Mouse (Mus musculus) thymus, adult 2 months (tissue): ENCODE measurements around the gene Frmd4a. TPM values are rescaled to one million over a fixed set of nuclear protein-coding genes. Genes with fewer than 3 reads are reported as not detected.
A peak's percentile ranks its signal among the peaks of the same experiment; 100 is the strongest.

Source experiments
- DNase-seq: peaks from one replicate; pipeline ENCODE4 v3.0.0; 2021
- H3K27ac ChIP-seq: fragments of 200-500 bp; 2 replicates; pipeline ENCODE4 v1.5.1; 2012; ENCODE audit warnings: low read length, control low read depth; ENCODE audit not compliant: control insufficient read depth, insufficient read depth
- H3K27me3 ChIP-seq: fragments of 200-500 bp; 2 replicates; pipeline ENCODE4 v1.6.1; 2012; ENCODE audit warnings: mild to moderate bottlenecking, low read length, moderate library complexity, mixed read lengths; ENCODE audit not compliant: control insufficient read depth, insufficient read depth
- H3K36me3 ChIP-seq: fragments of 200-500 bp; 2 replicates; pipeline ENCODE4 v1.6.1; 2012; ENCODE audit warnings: mild to moderate bottlenecking, low read length, moderate library complexity; ENCODE audit not compliant: control insufficient read depth, insufficient read depth
- H3K4me1 ChIP-seq: fragments of 200-500 bp; replicated peaks from 2 replicates; pipeline ENCODE4 v1.6.1; 2012; ENCODE audit warnings: low read length; ENCODE audit not compliant: control insufficient read depth, insufficient read depth
- H3K4me3 ChIP-seq: fragments of 200-500 bp; 2 replicates; pipeline ENCODE4 v1.5.1; 2012; ENCODE audit warnings: mild to moderate bottlenecking, low read length, control low read depth, moderate library complexity; ENCODE audit not compliant: control insufficient read depth, insufficient read depth
- CTCF ChIP-seq: fragments of 200-500 bp; IDR thresholded peaks from 2 replicates; pipeline ENCODE4 v1.5.1; 2012; ENCODE audit warnings: mild to moderate bottlenecking, control low read depth, low read length, moderate library complexity, borderline replicate concordance; ENCODE audit not compliant: control insufficient read depth, poor library complexity, insufficient read depth; ENCODE audit errors: extremely low read depth
- POLR2A ChIP-seq: fragments of 200-500 bp; IDR thresholded peaks from 2 replicates; pipeline ENCODE4 v1.6.1; 2012; ENCODE audit warnings: mild to moderate bottlenecking, low read length, control low read depth, moderate library complexity; ENCODE audit not compliant: control insufficient read depth, poor library complexity, insufficient read depth; ENCODE audit errors: extremely low read depth
- WGBS: fragments of 180-500 bp; shearing (Covaris S2); methylation state at CpG from one replicate; pipeline ENCODE4 v1.1.7; 2018; 5-methylcytosine and 5-hydroxymethylcytosine counted together
- polyA plus RNA-seq: library from polyadenylated mRNA; depleted of rRNA; stranded (reverse); fragments of >200 nt; gene quantifications from 2 replicates; pipeline ENCODE4 v1.2.3, GENCODE M21; 2012

Frmd4a gene
- polyA plus RNA-seq, 1 experiment, result 17.5 TPM

- H3K27ac ChIP-seq, result no peak overlapping the region
- no peak for DNase-seq
- 93% methylated on average over 5 of the region's 5 CpGs for WGBS
These were observed 473.3 kb downstream of the Frmd4a start for GRCm38 (mm10) chr2:4490845-4491244.

GRCm38 (mm10) chr2:4492485-4493481, 475.3 kb downstream of the Frmd4a start:
- Histone ChIP-seq H3K27me3 (no peaks in the 10 kb centered on the region), H3K4me3 (no peak overlapping the region), H3K4me1 (0 out of 2 replicates have a peak, but pooled peaks cover 3% of the 10 kb centered on the region), H3K36me3 (no peaks in the 10 kb centered on the region), H3K27ac (no peak overlapping the region)
- DNase-seq, result peak; percentile 47
- TF ChIP-seq POLR2A, result no peak
- TF ChIP-seq CTCF, result no peak
- 28% methylated on average over 20 of the region's 20 CpGs for WGBS

More at GRCm38 (mm10) chr2:4490845-4491244, 473.3 kb downstream of the Frmd4a start:
- no peak for TF ChIP-seq CTCF
- no peak for TF ChIP-seq POLR2A
- no peak overlapping the region for H3K4me3 ChIP-seq
- H3K27me3 ChIP-seq, result no peaks in the 10 kb centered on the region
- H3K4me1 ChIP-seq, result 0 out of 2 replicates have a peak, but pooled peaks cover 3% of the 10 kb centered on the region
- H3K36me3 ChIP-seq, result no peaks in the 10 kb centered on the region

- Histone ChIP-seq H3K4me3 (no peak overlapping the region), H3K27me3 (no peaks in the 10 kb centered on the region), H3K27ac (no peak overlapping the region), H3K4me1 (0 out of 2 replicates have a peak, but pooled peaks cover 3% of the 10 kb centered on the region), H3K36me3 (no peaks in the 10 kb centered on the region)
- TF ChIP-seq POLR2A (no peak), CTCF (no peak)
- 77% methylated on average over 2 of the region's 2 CpGs for WGBS
- no peak for DNase-seq
These were observed 477.0 kb downstream of the Frmd4a start for GRCm38 (mm10) chr2:4494478-4494877.

GRCm38 (mm10) chr2:4499257-4499656, 481.7 kb downstream of the Frmd4a start:
- Histone ChIP-seq H3K27me3 (no peaks in the 10 kb centered on the region), H3K4me3 (no peak overlapping the region), H3K27ac (no peak overlapping the region), H3K4me1 (no peaks in the 10 kb centered on the region), H3K36me3 (no peaks in the 10 kb centered on the region)
- peak; percentile 64 for DNase-seq
- no peak for TF ChIP-seq POLR2A
- TF ChIP-seq CTCF, result no peak
- 0% methylated on average over 1 of the region's 1 CpGs for WGBS

- Histone ChIP-seq H3K36me3 (no peaks in the 10 kb centered on the region), H3K4me3 (no peak overlapping the region), H3K27me3 (no peaks in the 10 kb centered on the region), H3K27ac (no peak overlapping the region), H3K4me1 (no peaks in the 10 kb centered on the region)
- TF ChIP-seq CTCF (no peak), POLR2A (no peak)
- 97% methylated on average over 9 of the region's 9 CpGs for WGBS
- DNase-seq, result no peak
These were observed 482.4 kb downstream of the Frmd4a start for GRCm38 (mm10) chr2:4499916-4500315.

GRCm38 (mm10) chr2:4501257-4502027, 483.9 kb downstream of the Frmd4a start:
- H3K27ac ChIP-seq, result no peak overlapping the region
- no peaks in the 10 kb centered on the region for H3K4me1 ChIP-seq
- no peaks in the 10 kb centered on the region for H3K36me3 ChIP-seq
- TF ChIP-seq CTCF (no peak), POLR2A (no peak)
- DNase-seq, result no peak
- 80% methylated on average over 15 of the region's 15 CpGs for WGBS
- no peaks in the 10 kb centered on the region for H3K27me3 ChIP-seq
- H3K4me3 ChIP-seq, result no peak overlapping the region
